15 mouse cellular contexts compared by ENCODE assay signal in genomic region chrX:77662030-77662429, GRCm38 (mm10).
"Had no signal": no experiment of that assay in that cellular context is flagged by ENCODE, and none has a peak within 500 bp of the region (broad histone marks: within the 10 kb centered on the region; RNA-seq: fewer than 3 reads in every experiment).

No protein-coding gene starts in this region.

- H3K4me3 ChIP-seq: neural tube, embryonic 13.5 days; neural tube, embryonic 15.5 days; stomach, embryonic 15.5 days had no signal

- H3K4me2 ChIP-seq: neural tube, embryonic 13.5 days; neural tube, embryonic 15.5 days; stomach, embryonic 15.5 days had no signal

- H3K36me3 ChIP-seq: stomach, embryonic 15.5 days had no signal

- H3K27me3 ChIP-seq: neural tube, embryonic 13.5 days; neural tube, embryonic 15.5 days; stomach, embryonic 15.5 days had no signal

- DNase-seq: retina, postnatal 1 day; right cerebral cortex, adult 18-20 months; right cerebral cortex, postnatal 14 days; right cerebral cortex, postnatal 25 days; right cerebral cortex, postnatal 4 days; spleen, adult 18-20 months; thymus, adult 18-20 months; thymus, adult 2 months; thymus, postnatal 14 days; thymus, postnatal 25 days; thymus, postnatal 36 days; thymus, postnatal 4 days had no signal
